Mouse (Mus musculus): ENCODE data around the gene H2al1h. TPM values are rescaled to one million over a fixed set of nuclear protein-coding genes. Genes with fewer than 3 reads are reported as not detected.

H2al1h gene
- polyA plus RNA-seq, 1 experiment from 2014 or later, result not detected

- no peak overlapping the region for H3K4me2 ChIP-seq
These were observed 40.0 kb downstream of the H2al1h start for GRCm38 (mm10) chrX:11361261-11361660.

GRCm38 (mm10) chrX:11363890-11364289, 42.6 kb downstream of the H2al1h start:
- Histone ChIP-seq H3K36me3 (ENCODE audit: control insufficient read depth, insufficient read depth, low read length) (no peaks in the 10 kb centered on the region), H3K4me1 (ENCODE audit: control insufficient read depth, insufficient read depth, low read length) (no peaks in the 10 kb centered on the region), H3K9ac (ENCODE audit: low read length) (no peak overlapping the region), H3K9me3 (ENCODE audit: control insufficient read depth, low read length) (no peaks in the 10 kb centered on the region), H3K4me3 (ENCODE audit: low read depth, low read length) (no peak overlapping the region), H3K27me3 (ENCODE audit: control insufficient read depth, insufficient read depth, low read length) (peaks cover 3% of the 10 kb centered on the region; the same call in 1 of the 2 replicates), H3K27ac (ENCODE audit: low read depth, low read length) (no peak overlapping the region), H3K4me2 (no peak overlapping the region)
- WGBS, result 68% methylated on average over 6 of the region's 6 CpGs
- no peak for DNase-seq (ENCODE audit: low spot score, missing footprints)
- ATAC-seq (ENCODE audit: low FRiP score), result no peak

More at GRCm38 (mm10) chrX:11361261-11361660, 40.0 kb downstream of the H2al1h start:
- DNase-seq (ENCODE audit: low spot score, missing footprints), result no peak
- 91% methylated on average over 2 of the region's 2 CpGs for WGBS
- Histone ChIP-seq H3K4me3 (ENCODE audit: low read depth, low read length) (no peak overlapping the region), H3K36me3 (ENCODE audit: control insufficient read depth, insufficient read depth, low read length) (no peaks in the 10 kb centered on the region), H3K9ac (ENCODE audit: low read length) (no peak overlapping the region), H3K9me3 (ENCODE audit: control insufficient read depth, low read length) (no peaks in the 10 kb centered on the region), H3K27ac (ENCODE audit: low read depth, low read length) (no peak overlapping the region), H3K4me1 (ENCODE audit: control insufficient read depth, insufficient read depth, low read length) (no peaks in the 10 kb centered on the region), H3K27me3 (ENCODE audit: control insufficient read depth, insufficient read depth, low read length) (peaks cover 3% of the 10 kb centered on the region; the same call in 1 of the 2 replicates)
- no peak for ATAC-seq (ENCODE audit: low FRiP score)

GRCm38 (mm10) chrX:11365151-11365550, 43.9 kb downstream of the H2al1h start:
- WGBS, result 59% methylated on average over 12 of the region's 12 CpGs
- peaks cover 3% of the 10 kb centered on the region; the same call in 1 of the 2 replicates for H3K27me3 ChIP-seq (ENCODE audit: control insufficient read depth, insufficient read depth, low read length)

More at GRCm38 (mm10) chrX:11365151-11365550, 43.9 kb downstream of the H2al1h start:
- Histone ChIP-seq H3K4me2 (no peak overlapping the region), H3K9ac (ENCODE audit: low read length) (no peak overlapping the region), H3K36me3 (ENCODE audit: control insufficient read depth, insufficient read depth, low read length) (no peaks in the 10 kb centered on the region), H3K27ac (ENCODE audit: low read depth, low read length) (no peak overlapping the region), H3K9me3 (ENCODE audit: control insufficient read depth, low read length) (no peaks in the 10 kb centered on the region), H3K4me3 (ENCODE audit: low read depth, low read length) (no peak overlapping the region), H3K4me1 (ENCODE audit: control insufficient read depth, insufficient read depth, low read length) (no peaks in the 10 kb centered on the region)
- ATAC-seq (ENCODE audit: low FRiP score) (no peak), DNase-seq (ENCODE audit: low spot score, missing footprints) (no peak)

Other genes starting within 250 kb of the H2al1h start
- not detected in 2 replicates for gene H2al1a, start 22.2 kb upstream of the H2al1h start, polyA plus RNA-seq (2014; fragmentation: Nextera tagmentation; extraction: Ambion mirVana)
- not detected in 2 replicates for gene H2al1b, start 19.1 kb upstream of the H2al1h start, polyA plus RNA-seq (2014; fragmentation: Nextera tagmentation; extraction: Ambion mirVana)
- not detected in 2 replicates for gene H2al1c, start 15.8 kb upstream of the H2al1h start, polyA plus RNA-seq (2014; fragmentation: Nextera tagmentation; extraction: Ambion mirVana)
- not detected in 2 replicates for gene H2al1d, start 12.7 kb upstream of the H2al1h start, polyA plus RNA-seq (2014; fragmentation: Nextera tagmentation; extraction: Ambion mirVana)
- not detected in 2 replicates for gene H2al1e, start 9.6 kb upstream of the H2al1h start, polyA plus RNA-seq (2014; fragmentation: Nextera tagmentation; extraction: Ambion mirVana)
- gene H2al1f, start 6.3 kb upstream of the H2al1h start, polyA plus RNA-seq (2014; fragmentation: Nextera tagmentation; extraction: Ambion mirVana), result not detected in 2 replicates
- gene H2al1g, start 3.2 kb upstream of the H2al1h start, polyA plus RNA-seq (2014; fragmentation: Nextera tagmentation; extraction: Ambion mirVana), result not detected in 2 replicates
- not detected in 2 replicates for gene H2al1i, start 3.2 kb downstream of the H2al1h start, polyA plus RNA-seq (2014; fragmentation: Nextera tagmentation; extraction: Ambion mirVana)
- not detected in 2 replicates for gene H2al1j, start 6.3 kb downstream of the H2al1h start, polyA plus RNA-seq (2014; fragmentation: Nextera tagmentation; extraction: Ambion mirVana)

Measured in midbrain, embryonic 11.5 days (tissue).